Mouse (Mus musculus): ENCODE measurements at regions not wholly inside any gene's neighbourhood (a gene's known extent, or its start where the extent isn't known, plus 50 kb on each side); places are given as distances from the start of the nearest gene placed in this dataset.

GRCm38 (mm10) chr17:47194463-47195012 is 174.1 kb upstream of the Mrps10 start:
- WGBS = 89% methylated on average over 14 of the region's 14 CpGs
- H3K9ac ChIP-seq (ENCODE audit: low read length) = no peak overlapping the region
- ATAC-seq (ENCODE audit: insufficient number of reproducible peaks, low FRiP score, low TSS enrichment, low read depth) = no peak
- H3K4me2 ChIP-seq (ENCODE audit: low read depth, severe bottlenecking) = no peak overlapping the region
- DNase-seq (ENCODE audit: low spot score) = no peak
- peaks cover 10% of the 10 kb centered on the region for H3K4me1 ChIP-seq (ENCODE audit: control insufficient read depth, insufficient read depth, low read length)
- H3K4me3 ChIP-seq (ENCODE audit: low read depth, low read length) = no peak overlapping the region
- no peaks in the 10 kb centered on the region for H3K36me3 ChIP-seq (ENCODE audit: control insufficient read depth, insufficient read depth, low read length)
- H3K27me3 ChIP-seq (ENCODE audit: control insufficient read depth, insufficient read depth, low read length) = no peaks in the 10 kb centered on the region
- no peaks in the 10 kb centered on the region for H3K9me3 ChIP-seq (ENCODE audit: control insufficient read depth, low read length)
- H3K27ac ChIP-seq (replicated peaks; ENCODE audit: low read depth, low read length) = no peak overlapping the region

- WGBS = 95% methylated on average over 3 of the region's 3 CpGs
- H3K27ac ChIP-seq (replicated peaks; ENCODE audit: low read depth, low read length) = no peak overlapping the region
- no peak overlapping the region for H3K4me2 ChIP-seq (ENCODE audit: low read depth, severe bottlenecking)
- no peaks in the 10 kb centered on the region for H3K27me3 ChIP-seq (ENCODE audit: control insufficient read depth, insufficient read depth, low read length)
- no peak overlapping the region for H3K9ac ChIP-seq (ENCODE audit: low read length)
- H3K9me3 ChIP-seq (ENCODE audit: control insufficient read depth, low read length) = no peaks in the 10 kb centered on the region
- H3K4me1 ChIP-seq (ENCODE audit: control insufficient read depth, insufficient read depth, low read length) = no peaks in the 10 kb centered on the region
- no peak for ATAC-seq (ENCODE audit: insufficient number of reproducible peaks, low FRiP score, low TSS enrichment, low read depth)
- no peak for DNase-seq (ENCODE audit: low spot score)
- H3K4me3 ChIP-seq (ENCODE audit: low read depth, low read length) = no peak overlapping the region
- H3K36me3 ChIP-seq (ENCODE audit: control insufficient read depth, insufficient read depth, low read length) = no peaks in the 10 kb centered on the region
Measured at GRCm38 (mm10) chr17:47191416-47191815, 177.3 kb upstream of the Mrps10 start.

GRCm38 (mm10) chr17:47189770-47190169 is 178.9 kb upstream of the Mrps10 start:
- Histone ChIP-seq H3K9ac (ENCODE audit: low read length) (no peak overlapping the region), H3K4me2 (ENCODE audit: low read depth, severe bottlenecking) (no peak overlapping the region), H3K27me3 (ENCODE audit: control insufficient read depth, insufficient read depth, low read length) (no peaks in the 10 kb centered on the region), H3K27ac (replicated peaks; ENCODE audit: low read depth, low read length) (no peak overlapping the region), H3K36me3 (ENCODE audit: control insufficient read depth, insufficient read depth, low read length) (no peaks in the 10 kb centered on the region), H3K4me1 (ENCODE audit: control insufficient read depth, insufficient read depth, low read length) (no peaks in the 10 kb centered on the region), H3K4me3 (ENCODE audit: low read depth, low read length) (no peak overlapping the region), H3K9me3 (ENCODE audit: control insufficient read depth, low read length) (no peaks in the 10 kb centered on the region)
- no peak for DNase-seq (ENCODE audit: low spot score)
- ATAC-seq (ENCODE audit: insufficient number of reproducible peaks, low FRiP score, low TSS enrichment, low read depth) = no peak
- WGBS = 84% methylated on average over 7 of the region's 7 CpGs

GRCm38 (mm10) chr17:47184148-47184547 is 173.8 kb upstream of the Ubr2 start:
- DNase-seq (ENCODE audit: low spot score) = no peak
- no peaks in the 10 kb centered on the region for H3K27me3 ChIP-seq (ENCODE audit: control insufficient read depth, insufficient read depth, low read length)
- no peaks in the 10 kb centered on the region for H3K36me3 ChIP-seq (ENCODE audit: control insufficient read depth, insufficient read depth, low read length)
- 83% methylated on average over 6 of the region's 6 CpGs for WGBS
- H3K9me3 ChIP-seq (ENCODE audit: control insufficient read depth, low read length) = no peaks in the 10 kb centered on the region
- H3K4me1 ChIP-seq (ENCODE audit: control insufficient read depth, insufficient read depth, low read length) = peaks cover 7% of the 10 kb centered on the region
- H3K9ac ChIP-seq (ENCODE audit: low read length) = no peak overlapping the region
- ATAC-seq (ENCODE audit: insufficient number of reproducible peaks, low FRiP score, low TSS enrichment, low read depth) = no peak
- H3K27ac ChIP-seq (replicated peaks; ENCODE audit: low read depth, low read length) = no peak overlapping the region
- H3K4me3 ChIP-seq (ENCODE audit: low read depth, low read length) = no peak overlapping the region
- no peak overlapping the region for H3K4me2 ChIP-seq (ENCODE audit: low read depth, severe bottlenecking)

GRCm38 (mm10) chr17:47182118-47182517 is 171.8 kb upstream of the Ubr2 start:
- DNase-seq (ENCODE audit: low spot score) = no peak
- WGBS = 74% methylated on average over 6 of the region's 6 CpGs
- Histone ChIP-seq H3K36me3 (ENCODE audit: control insufficient read depth, insufficient read depth, low read length) (no peaks in the 10 kb centered on the region), H3K27me3 (ENCODE audit: control insufficient read depth, insufficient read depth, low read length) (no peaks in the 10 kb centered on the region), H3K4me3 (ENCODE audit: low read depth, low read length) (no peak overlapping the region), H3K4me2 (ENCODE audit: low read depth, severe bottlenecking) (no peak overlapping the region), H3K9ac (ENCODE audit: low read length) (no peak overlapping the region), H3K27ac (replicated peaks; ENCODE audit: low read depth, low read length) (no peak overlapping the region), H3K4me1 (ENCODE audit: control insufficient read depth, insufficient read depth, low read length) (peaks cover 20% of the 10 kb centered on the region), H3K9me3 (ENCODE audit: control insufficient read depth, low read length) (no peaks in the 10 kb centered on the region)
- ATAC-seq (ENCODE audit: insufficient number of reproducible peaks, low FRiP score, low TSS enrichment, low read depth) = no peak

- Histone ChIP-seq H3K9me3 (ENCODE audit: control insufficient read depth, low read length) (no peaks in the 10 kb centered on the region), H3K36me3 (ENCODE audit: control insufficient read depth, insufficient read depth, low read length) (no peaks in the 10 kb centered on the region), H3K4me1 (ENCODE audit: control insufficient read depth, insufficient read depth, low read length) (peaks cover 20% of the 10 kb centered on the region), H3K27ac (replicated peaks; ENCODE audit: low read depth, low read length) (0 out of 2 replicates have a peak overlapping the region, but pooled peaks have one; percentile 56), H3K4me2 (ENCODE audit: low read depth, severe bottlenecking) (peak overlapping the region; percentile 11; the same call in 1 of the 2 replicates), H3K27me3 (ENCODE audit: control insufficient read depth, insufficient read depth, low read length) (no peaks in the 10 kb centered on the region), H3K4me3 (ENCODE audit: low read depth, low read length) (no peak overlapping the region), H3K9ac (ENCODE audit: low read length) (no peak overlapping the region)
- DNase-seq (ENCODE audit: low spot score) (peak; percentile 47), ATAC-seq (ENCODE audit: insufficient number of reproducible peaks, low FRiP score, low TSS enrichment, low read depth) (no peak)
- 31% methylated on average over 5 of the region's 5 CpGs for WGBS
Measured at GRCm38 (mm10) chr17:47179410-47179809, 169.1 kb upstream of the Ubr2 start.

GRCm38 (mm10) chr17:47178705-47179104 is 168.3 kb upstream of the Ubr2 start:
- H3K27ac ChIP-seq (replicated peaks; ENCODE audit: low read depth, low read length) = 0 out of 2 replicates have a peak overlapping the region, but pooled peaks have one; percentile 56
- H3K4me2 ChIP-seq (ENCODE audit: low read depth, severe bottlenecking) = no peak overlapping the region
- H3K9ac ChIP-seq (ENCODE audit: low read length) = no peak overlapping the region
- no peaks in the 10 kb centered on the region for H3K9me3 ChIP-seq (ENCODE audit: control insufficient read depth, low read length)
- no peak for ATAC-seq (ENCODE audit: insufficient number of reproducible peaks, low FRiP score, low TSS enrichment, low read depth)
- peaks cover 20% of the 10 kb centered on the region for H3K4me1 ChIP-seq (ENCODE audit: control insufficient read depth, insufficient read depth, low read length)
- DNase-seq (ENCODE audit: low spot score) = peak; percentile 52
- H3K36me3 ChIP-seq (ENCODE audit: control insufficient read depth, insufficient read depth, low read length) = no peaks in the 10 kb centered on the region
- H3K4me3 ChIP-seq (ENCODE audit: low read depth, low read length) = no peak overlapping the region
- H3K27me3 ChIP-seq (ENCODE audit: control insufficient read depth, insufficient read depth, low read length) = no peaks in the 10 kb centered on the region
- WGBS = 20% methylated on average over 5 of the region's 5 CpGs

GRCm38 (mm10) chr17:47177671-47178246 is 167.4 kb upstream of the Ubr2 start:
- Histone ChIP-seq H3K4me1 (ENCODE audit: control insufficient read depth, insufficient read depth, low read length) (peaks cover 20% of the 10 kb centered on the region), H3K36me3 (ENCODE audit: control insufficient read depth, insufficient read depth, low read length) (no peaks in the 10 kb centered on the region), H3K27me3 (ENCODE audit: control insufficient read depth, insufficient read depth, low read length) (no peaks in the 10 kb centered on the region), H3K9ac (ENCODE audit: low read length) (no peak overlapping the region), H3K9me3 (ENCODE audit: control insufficient read depth, low read length) (no peaks in the 10 kb centered on the region), H3K4me2 (ENCODE audit: low read depth, severe bottlenecking) (no peak overlapping the region), H3K27ac (replicated peaks; ENCODE audit: low read depth, low read length) (no peak overlapping the region), H3K4me3 (ENCODE audit: low read depth, low read length) (no peak overlapping the region)
- DNase-seq (ENCODE audit: low spot score) (no peak), ATAC-seq (ENCODE audit: insufficient number of reproducible peaks, low FRiP score, low TSS enrichment, low read depth) (no peak; the same call in 1 of the 2 replicates)
- WGBS = 86% methylated on average over 8 of the region's 8 CpGs

- Histone ChIP-seq H3K27me3 (ENCODE audit: control insufficient read depth, insufficient read depth, low read length) (no peaks in the 10 kb centered on the region), H3K4me3 (ENCODE audit: low read depth, low read length) (no peak overlapping the region), H3K9ac (ENCODE audit: low read length) (no peak overlapping the region), H3K9me3 (ENCODE audit: control insufficient read depth, low read length) (no peaks in the 10 kb centered on the region), H3K4me1 (ENCODE audit: control insufficient read depth, insufficient read depth, low read length) (peaks cover 20% of the 10 kb centered on the region), H3K36me3 (ENCODE audit: control insufficient read depth, insufficient read depth, low read length) (no peaks in the 10 kb centered on the region), H3K4me2 (ENCODE audit: low read depth, severe bottlenecking) (no peak overlapping the region), H3K27ac (replicated peaks; ENCODE audit: low read depth, low read length) (no peak overlapping the region)
- DNase-seq (ENCODE audit: low spot score) (no peak), ATAC-seq (ENCODE audit: insufficient number of reproducible peaks, low FRiP score, low TSS enrichment, low read depth) (no peak)
- 50% methylated on average over 5 of the region's 5 CpGs for WGBS
Measured at GRCm38 (mm10) chr17:47176328-47176727, 166.0 kb upstream of the Ubr2 start.

All from limb, embryonic 11.5 days (tissue).